Mouse (Mus musculus): ENCODE data around the gene Efcab5. TPM values are rescaled to one million over a fixed set of nuclear protein-coding genes. Genes with fewer than 3 reads are reported as not detected.
"Not testable (repeated sequence)": the region's sequence is repeated elsewhere in the genome, so short reads cannot be mapped to it uniquely, and the experiment has no call there.

Gene Efcab5
- polyA plus RNA-seq, 1 experiment from 2014 or later: 0.13 TPM

- no peak overlapping the region for H3K4me2 ChIP-seq
- no peaks in the 10 kb centered on the region for H3K36me3 ChIP-seq
- 61% methylated on average over 10 of the region's 10 CpGs for WGBS
- no peak overlapping the region for H3K9ac ChIP-seq
- peaks cover 19% of the 10 kb centered on the region for H3K4me1 ChIP-seq
- H3K27ac ChIP-seq (replicated peaks): no peak overlapping the region
- no peaks in the 10 kb centered on the region for H3K9me3 ChIP-seq
- no peak for ATAC-seq (ENCODE audit: extremely low read depth, insufficient number of reproducible peaks, low FRiP score, low TSS enrichment)
- H3K4me3 ChIP-seq: no peak overlapping the region
- H3K27me3 ChIP-seq (replicated peaks): peaks cover 10% of the 10 kb centered on the region
These were observed 93.6 kb downstream of the Efcab5 start for GRCm38 (mm10) chr11:77095206-77095605.

DNA sequence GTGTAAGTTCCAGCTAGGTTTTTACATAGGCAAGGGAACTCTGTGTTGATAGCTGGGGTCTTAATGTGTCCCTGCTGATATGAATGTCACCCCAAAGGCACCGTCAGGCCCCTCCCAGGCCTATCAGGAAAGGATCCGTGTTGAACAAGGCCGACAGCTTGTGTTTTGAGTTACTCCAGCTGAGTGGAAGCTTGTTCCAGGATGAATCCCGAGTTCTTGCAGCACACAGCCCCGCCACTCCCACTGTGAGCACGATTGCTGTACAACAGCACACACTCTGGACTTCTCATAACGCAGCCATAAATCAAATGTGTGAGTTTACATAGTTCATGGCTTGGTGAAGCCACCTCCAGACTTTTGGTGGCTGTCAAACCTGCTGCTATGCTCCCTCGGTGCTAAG lies 94.6 kb downstream of the Efcab5 start:
- WGBS: 52% methylated on average over 8 of the region's 8 CpGs

GRCm38 (mm10) chr11:77093208-77093607 lies 95.6 kb downstream of the Efcab5 start:
- Histone ChIP-seq H3K9me3 (no peaks in the 10 kb centered on the region), H3K27me3 (replicated peaks) (peaks cover under 1% of the 10 kb centered on the region), H3K27ac (replicated peaks) (no peak overlapping the region), H3K9ac (peak overlapping the region; percentile 28), H3K4me3 (peak overlapping the region; percentile 40), H3K36me3 (no peaks in the 10 kb centered on the region), H3K4me1 (peaks cover 15% of the 10 kb centered on the region), H3K4me2 (peak overlapping the region; percentile 67)
- no peak for ATAC-seq (ENCODE audit: extremely low read depth, insufficient number of reproducible peaks, low FRiP score, low TSS enrichment)
- WGBS: 2% methylated on average over 11 of the region's 11 CpGs

More for the DNA sequence above, 94.6 kb downstream of the Efcab5 start:
- Histone ChIP-seq H3K27me3 (replicated peaks) (peaks cover 10% of the 10 kb centered on the region), H3K4me3 (no peak overlapping the region), H3K4me2 (no peak overlapping the region), H3K36me3 (no peaks in the 10 kb centered on the region), H3K4me1 (peaks cover 15% of the 10 kb centered on the region), H3K27ac (replicated peaks) (no peak overlapping the region), H3K9ac (no peak overlapping the region), H3K9me3 (no peaks in the 10 kb centered on the region)
- no peak for ATAC-seq (ENCODE audit: extremely low read depth, insufficient number of reproducible peaks, low FRiP score, low TSS enrichment)

- Histone ChIP-seq H3K27me3 (replicated peaks) (no peaks in the 10 kb centered on the region; the same call in 1 of the 2 replicates), H3K27ac (replicated peaks) (no peak overlapping the region), H3K36me3 (no peaks in the 10 kb centered on the region), H3K4me2 (no peak overlapping the region), H3K4me1 (0 out of 2 replicates have a peak, but pooled peaks cover 3% of the 10 kb centered on the region), H3K9me3 (0 out of 2 replicates have a peak, but pooled peaks cover 4% of the 10 kb centered on the region), H3K9ac (no peak overlapping the region), H3K4me3 (no peak overlapping the region)
- 31% methylated on average over 2 of the region's 2 CpGs for WGBS
- no peak for ATAC-seq (ENCODE audit: extremely low read depth, insufficient number of reproducible peaks, low FRiP score, low TSS enrichment)
These were observed 99.6 kb downstream of the Efcab5 start for GRCm38 (mm10) chr11:77089162-77089561.

DNA sequence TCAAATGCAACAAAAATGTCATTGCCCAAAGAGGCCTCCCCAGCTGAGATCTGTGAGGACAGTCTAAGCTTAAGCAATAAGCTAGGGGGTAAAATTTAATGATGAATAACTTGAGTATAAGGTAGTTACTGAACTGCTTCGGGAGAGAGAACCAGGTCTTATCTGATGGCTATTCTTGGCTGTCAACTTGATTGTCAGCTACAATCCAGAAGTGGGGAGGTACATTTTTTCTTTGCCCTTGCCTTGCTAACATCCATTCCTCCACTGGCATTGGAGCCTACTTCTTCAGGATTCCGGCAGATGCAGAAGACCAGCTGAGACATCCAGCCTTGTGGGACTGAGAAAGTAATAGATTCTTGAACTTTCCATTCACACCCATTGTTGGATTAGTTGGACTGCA lies 101.8 kb downstream of the Efcab5 start:
- H3K4me2 ChIP-seq: no peak overlapping the region
- 52% methylated on average over 2 of the region's 2 CpGs for WGBS
- no peaks in the 10 kb centered on the region for H3K36me3 ChIP-seq
- H3K9ac ChIP-seq: no peak overlapping the region
- ATAC-seq (ENCODE audit: extremely low read depth, insufficient number of reproducible peaks, low FRiP score, low TSS enrichment): no peak
- H3K4me3 ChIP-seq: no peak overlapping the region
- H3K27me3 ChIP-seq (replicated peaks): peaks cover 11% of the 10 kb centered on the region
- 0 out of 2 replicates have a peak, but pooled peaks cover 4% of the 10 kb centered on the region for H3K9me3 ChIP-seq
- no peaks in the 10 kb centered on the region for H3K4me1 ChIP-seq
- no peak overlapping the region for H3K27ac ChIP-seq (replicated peaks)

GRCm38 (mm10) chr11:77084001-77084682 lies 104.6 kb downstream of the Efcab5 start:
- no peak for ATAC-seq (ENCODE audit: extremely low read depth, insufficient number of reproducible peaks, low FRiP score, low TSS enrichment)
- Histone ChIP-seq H3K27ac (replicated peaks) (no peak overlapping the region), H3K36me3 (no peaks in the 10 kb centered on the region), H3K9me3 (0 out of 2 replicates have a peak, but pooled peaks cover 4% of the 10 kb centered on the region), H3K4me1 (no peaks in the 10 kb centered on the region), H3K4me2 (no peak overlapping the region), H3K9ac (no peak overlapping the region), H3K4me3 (no peak overlapping the region), H3K27me3 (replicated peaks) (peaks cover 35% of the 10 kb centered on the region)
- 49% methylated on average over 5 of the region's 5 CpGs for WGBS

- H3K4me1 ChIP-seq: peaks cover 9% of the 10 kb centered on the region
- peaks cover 19% of the 10 kb centered on the region for H3K36me3 ChIP-seq
- 85% methylated on average over 1 of the region's 1 CpGs for WGBS
- no peak overlapping the region for H3K9ac ChIP-seq
- no peak overlapping the region for H3K4me3 ChIP-seq
- H3K9me3 ChIP-seq: no peaks in the 10 kb centered on the region
- ATAC-seq (ENCODE audit: extremely low read depth, insufficient number of reproducible peaks, low FRiP score, low TSS enrichment): no peak
- no peak overlapping the region for H3K27ac ChIP-seq (replicated peaks)
- H3K4me2 ChIP-seq: no peak overlapping the region
- peaks cover 35% of the 10 kb centered on the region for H3K27me3 ChIP-seq (replicated peaks)
These were observed 109.4 kb downstream of the Efcab5 start for GRCm38 (mm10) chr11:77079361-77079760.

DNA sequence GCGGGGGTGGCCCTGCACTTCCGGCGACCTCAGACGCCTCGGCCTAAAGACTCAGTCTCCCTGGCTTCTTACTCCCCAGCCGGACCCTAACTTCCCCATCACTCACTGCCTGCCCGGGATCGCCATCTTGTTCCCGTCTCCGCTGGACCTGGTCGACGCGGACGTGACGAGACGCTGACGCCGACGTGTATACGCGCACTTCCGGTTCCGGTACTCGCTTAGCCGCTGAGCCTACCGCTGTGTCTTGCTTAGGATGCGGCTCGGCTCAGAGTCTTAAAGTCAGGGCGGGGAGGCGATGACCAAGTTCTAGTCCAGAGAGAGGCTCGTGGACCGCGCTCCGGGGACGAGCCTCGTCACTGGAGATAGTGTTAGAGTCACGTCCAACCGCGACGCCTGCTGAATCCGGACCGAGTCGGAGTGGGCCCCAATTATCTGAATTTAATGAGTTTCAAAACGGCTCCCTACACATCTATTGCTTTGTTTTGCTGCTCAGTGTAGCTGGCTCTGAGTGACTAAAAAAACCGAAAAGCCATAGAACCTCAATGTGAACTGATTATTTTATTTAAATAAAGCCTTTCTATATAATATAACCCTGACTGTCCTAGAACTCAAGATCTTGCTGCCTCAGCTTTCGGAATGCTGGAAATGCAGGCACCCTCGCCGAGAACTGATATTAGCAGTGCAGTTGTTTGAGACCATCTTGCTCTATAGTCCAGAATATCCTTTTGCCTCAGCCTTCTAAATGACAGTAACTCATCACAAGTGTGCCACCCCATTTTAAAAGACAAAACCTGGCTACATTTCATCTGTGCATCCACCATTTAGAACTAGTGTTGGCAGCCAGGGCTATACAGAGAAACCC lies 110.3 kb downstream of the Efcab5 start, which contains the start of gene Nsrp1:
TSS of gene Nsrp1 (minus strand) at position 163 of the 862 bp plus-strand sequence.
- H3K4me2 ChIP-seq: peak within 1 kb of the TSS; percentile 97
- 4% methylated on average over 48 of the region's 48 CpGs for WGBS

DNA sequence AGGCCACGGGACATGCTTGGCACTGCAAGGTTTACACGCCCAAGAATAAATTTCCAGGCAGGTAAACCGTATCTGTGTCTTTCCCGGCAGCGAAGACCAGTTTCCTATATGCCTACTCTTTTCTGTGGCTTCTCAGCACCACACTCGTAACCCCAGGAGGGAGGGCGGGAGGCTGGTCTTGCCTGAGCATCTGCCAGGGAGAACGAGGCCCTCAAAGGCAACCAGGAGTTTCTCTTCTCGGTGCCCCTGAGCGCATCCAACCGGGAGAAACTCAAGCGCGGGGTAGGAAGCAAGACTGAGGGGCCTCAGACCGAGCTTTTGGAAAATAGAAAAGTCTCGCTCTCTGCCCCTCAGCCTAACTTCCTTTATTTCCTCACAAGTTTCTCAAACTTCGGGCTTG lies 111.0 kb downstream of the Efcab5 start:
- ATAC-seq (ENCODE audit: extremely low read depth, insufficient number of reproducible peaks, low FRiP score, low TSS enrichment): no peak
- Histone ChIP-seq H3K4me1 (peaks cover 9% of the 10 kb centered on the region), H3K36me3 (peaks cover 33% of the 10 kb centered on the region), H3K9me3 (no peaks in the 10 kb centered on the region), H3K27ac (replicated peaks) (peak overlapping the region; percentile 86), H3K4me3 (peak overlapping the region; percentile 78), H3K4me2 (peak overlapping the region; percentile 97), H3K27me3 (replicated peaks) (peaks cover 30% of the 10 kb centered on the region), H3K9ac (peak overlapping the region; percentile 86)
- WGBS: 4% methylated on average over 16 of the region's 16 CpGs

More for the DNA sequence above, 110.3 kb downstream of the Efcab5 start, which contains the start of gene Nsrp1:
- peak; percentile 73 for ATAC-seq (ENCODE audit: extremely low read depth, insufficient number of reproducible peaks, low FRiP score, low TSS enrichment)
- Histone ChIP-seq H3K9me3 (no peaks in the 10 kb centered on the region), H3K4me3 (peak within 1 kb of the TSS; percentile 78), H3K9ac (peak within 1 kb of the TSS; percentile 86), H3K36me3 (peaks cover 28% of the 10 kb centered on the region), H3K27me3 (replicated peaks) (peaks cover 35% of the 10 kb centered on the region), H3K27ac (replicated peaks) (peak within 1 kb of the TSS; percentile 86), H3K4me1 (peaks cover 9% of the 10 kb centered on the region)

- not testable (repeated sequence) for H3K9me3 ChIP-seq
- WGBS: 65% methylated on average over 4 of the region's 4 CpGs
These were observed 111.4 kb downstream of the Efcab5 start for GRCm38 (mm10) chr11:77077331-77077730.

DNA sequence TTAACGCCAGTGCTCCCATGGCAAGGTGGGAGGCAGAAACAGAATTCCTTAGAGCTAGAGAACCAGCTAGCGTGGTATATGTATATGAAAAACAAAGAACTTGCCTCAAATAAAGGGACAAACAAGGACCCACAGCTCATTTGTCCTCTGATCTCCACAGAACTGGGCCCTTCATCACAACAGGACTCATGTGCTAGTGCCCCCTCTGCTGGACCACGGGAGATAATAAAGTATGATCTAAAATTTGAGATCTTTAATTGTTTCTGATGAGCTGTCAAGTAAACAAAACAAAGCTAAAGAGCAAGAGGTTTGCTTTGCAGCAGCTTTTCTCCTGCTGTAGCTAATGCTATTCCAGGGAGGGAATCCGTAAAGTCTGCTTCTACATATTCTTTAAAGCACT lies 118.0 kb downstream of the Efcab5 start:
- Histone ChIP-seq H3K27me3 (replicated peaks) (no peaks in the 10 kb centered on the region), H3K9ac (no peak overlapping the region), H3K9me3 (no peaks in the 10 kb centered on the region), H3K36me3 (peaks cover 54% of the 10 kb centered on the region), H3K4me2 (no peak overlapping the region), H3K4me1 (0 out of 2 replicates have a peak, but pooled peaks cover 3% of the 10 kb centered on the region), H3K27ac (replicated peaks) (no peak overlapping the region), H3K4me3 (no peak overlapping the region)
- 80% methylated on average over 4 of the region's 4 CpGs for WGBS
- ATAC-seq (ENCODE audit: extremely low read depth, insufficient number of reproducible peaks, low FRiP score, low TSS enrichment): no peak

More at GRCm38 (mm10) chr11:77077331-77077730, 111.4 kb downstream of the Efcab5 start:
- H3K27me3 ChIP-seq (replicated peaks): peaks cover 27% of the 10 kb centered on the region
- H3K27ac ChIP-seq (replicated peaks): peak overlapping the region; percentile 86; the same call in 1 of the 2 replicates
- peak overlapping the region; percentile 86 for H3K9ac ChIP-seq
- H3K36me3 ChIP-seq: peaks cover 36% of the 10 kb centered on the region
- peak overlapping the region; percentile 78 for H3K4me3 ChIP-seq
- not testable (repeated sequence) for H3K4me1 ChIP-seq; ATAC-seq (ENCODE audit: extremely low read depth, insufficient number of reproducible peaks, low FRiP score, low TSS enrichment)
- peak overlapping the region; percentile 97 for H3K4me2 ChIP-seq
